Mouse (Mus musculus) heart, adult 2 months (tissue): Measurements from ENCODE around the gene Prcp. TPM values are rescaled to one million over a fixed set of nuclear protein-coding genes. Genes with fewer than 3 reads are reported as not detected.
"Not testable (repeated sequence)": the region's sequence is repeated elsewhere in the genome, so short reads cannot be mapped to it uniquely, and the experiment has no call there.

Experiments
- DNase-seq, 2 experiments: peaks; one replicate each; pipeline ENCODE4 v3.0.0; 2021
- H3K27ac ChIP-seq: fragments of 200-600 bp; 2 replicates; pipeline ENCODE4 v1.8.1; 2022
- H3K27me3 ChIP-seq: fragments of 200-500 bp; 2 replicates; pipeline ENCODE4 v1.6.1; 2012; ENCODE audit warnings: mild to moderate bottlenecking, low read length, inconsistent platforms, mixed read lengths; ENCODE audit not compliant: control insufficient read depth, insufficient read depth
- H3K36me3 ChIP-seq: fragments of 200-500 bp; 2 replicates; pipeline ENCODE4 v1.6.1; 2012; ENCODE audit warnings: low read length, inconsistent platforms; ENCODE audit not compliant: control insufficient read depth, insufficient read depth
- H3K4me1 ChIP-seq: fragments of 200-500 bp; 2 replicates; pipeline ENCODE4 v1.6.1; 2011; ENCODE audit warnings: low read length; ENCODE audit not compliant: control insufficient read depth, insufficient read depth
- H3K4me3 ChIP-seq: fragments of 200-600 bp; 2 replicates; pipeline ENCODE4 v1.8.1; 2022
- H3K79me2 ChIP-seq: fragments of 200-500 bp; replicated peaks from 2 replicates; pipeline ENCODE4 v1.6.1; 2012; ENCODE audit warnings: mild to moderate bottlenecking, inconsistent platforms, low read length, moderate library complexity, mixed read lengths; ENCODE audit not compliant: control insufficient read depth, insufficient read depth
- H3K9ac ChIP-seq: fragments of 200-500 bp; 2 replicates; pipeline ENCODE4 v1.6.1; 2012; ENCODE audit warnings: low read depth, mild to moderate bottlenecking, control low read depth, inconsistent platforms, low read length, mixed read lengths
- CTCF ChIP-seq: fragments of 200-600 bp; IDR thresholded peaks from 2 replicates; pipeline ENCODE4 v1.8.1; 2022; ENCODE audit warnings: antibody characterized with exemption, mild to moderate bottlenecking, moderate library complexity
- EP300 ChIP-seq: fragments of 200-500 bp; IDR thresholded peaks from 2 replicates; pipeline ENCODE4 v1.6.1; 2011; ENCODE audit warnings: low read depth, low read length, control low read depth; ENCODE audit not compliant: insufficient read depth
- POLR2A ChIP-seq: fragments of 200-500 bp; IDR thresholded peaks from 2 replicates; pipeline ENCODE4 v1.6.1; 2011; ENCODE audit warnings: mild to moderate bottlenecking, low read depth, low read length, control low read depth; ENCODE audit not compliant: insufficient read depth
- WGBS: fragments of 180-500 bp; shearing (Covaris S2); methylation state at CpG from one replicate; pipeline ENCODE4 v1.1.7; 2018; 5-methylcytosine and 5-hydroxymethylcytosine counted together
- intact Hi-C: fragments of 180-260 bp; cut with DNase I; formaldehyde crosslinking; loops from one replicate; pipeline ENCODE4 v1.15.1; 2025
- polyA plus RNA-seq: library from polyadenylated mRNA; depleted of rRNA; stranded (reverse); fragments of >200 nt; gene quantifications from 2 replicates; pipeline ENCODE4 v1.2.3, GENCODE M21; 2012
- total RNA-seq, 2 experiments: library from RNA; stranded (reverse); gene quantifications; 2 replicates each; pipeline ENCODE4 v1.2.3; 2021

Prcp gene
- total and polyA plus RNA-seq, 3 experiments = 10.1 to 13.2 (median 10.2) TPM

DNA sequence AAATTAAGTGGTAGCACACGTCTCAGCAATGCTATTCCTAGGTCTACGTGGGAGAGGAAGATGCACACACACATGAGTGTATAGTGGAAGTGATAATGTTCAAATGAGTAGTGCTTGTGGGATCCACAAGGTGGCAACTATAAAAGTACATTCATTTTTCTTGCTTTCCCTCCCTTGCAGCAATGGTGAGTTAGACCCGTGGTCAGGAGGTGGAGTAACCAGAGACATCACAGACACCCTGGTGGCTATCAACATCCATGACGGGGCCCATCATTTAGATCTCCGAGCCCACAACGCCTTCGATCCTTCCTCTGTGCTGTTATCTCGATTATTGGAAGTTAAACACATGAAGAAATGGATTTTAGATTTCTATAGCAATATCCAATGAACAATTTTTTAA, 58.5 kb downstream of the Prcp start:
- H3K79me2 ChIP-seq = no peaks in the 10 kb centered on the region
- H3K36me3 ChIP-seq = peaks cover 3% of the 10 kb centered on the region; the same call in 1 of the 2 replicates
- TF ChIP-seq POLR2A = no peak
- no peak for TF ChIP-seq EP300
- TF ChIP-seq CTCF = no peak
- WGBS = 82% methylated on average over 8 of the region's 8 CpGs
- intact Hi-C loops = loop anchor here (5.0 kb wide), 1 partner anchor 35 kb away; no protein-coding TSS in a partner anchor
- H3K4me1 ChIP-seq = no peaks in the 10 kb centered on the region; the same call in 1 of the 2 replicates
- DNase-seq = no peak
- H3K27ac ChIP-seq = no peak overlapping the region
- no peaks in the 10 kb centered on the region for H3K27me3 ChIP-seq
- no peak overlapping the region for H3K4me3 ChIP-seq
- H3K9ac ChIP-seq = no peak overlapping the region

DNA sequence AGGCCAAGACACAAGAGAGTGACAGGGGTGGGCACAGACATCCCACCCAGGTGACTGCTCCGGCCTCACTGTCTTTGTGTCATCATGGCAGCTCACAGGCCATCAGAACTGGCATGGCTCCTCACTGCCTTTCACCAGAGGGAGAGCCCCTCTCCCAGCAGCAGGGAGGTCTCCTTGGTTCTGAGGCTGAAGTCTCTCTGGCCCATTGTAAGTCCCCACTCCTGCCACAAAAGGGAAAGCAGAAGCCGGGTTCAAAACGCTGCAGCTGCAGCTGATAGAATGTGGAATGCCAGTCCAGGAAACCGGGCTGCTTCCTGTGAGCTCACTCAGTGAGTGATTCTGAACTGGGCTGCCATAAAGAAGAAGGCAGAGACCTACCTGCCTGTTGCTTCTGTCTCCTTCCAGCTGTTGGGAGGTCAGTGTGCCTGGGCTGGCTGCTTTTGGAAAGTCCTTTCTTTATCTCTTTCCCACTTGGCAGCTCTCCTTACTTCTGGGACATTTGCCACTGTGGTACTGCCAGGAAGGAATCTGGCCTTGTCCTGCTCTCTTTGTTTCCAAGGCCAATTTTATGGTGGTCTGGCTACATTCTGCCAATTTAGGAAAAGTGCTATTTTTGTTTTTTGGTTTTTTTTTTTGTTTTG, 59.2 kb downstream of the Prcp start:
- H3K36me3 ChIP-seq, H3K79me2 ChIP-seq, H3K27me3 ChIP-seq, H3K9ac ChIP-seq, H3K4me3 ChIP-seq, H3K4me1 ChIP-seq: not testable (repeated sequence)
- intact Hi-C loops = loop anchor here (5.0 kb wide), 1 partner anchor 34 kb away; no protein-coding TSS in a partner anchor
- DNase-seq = peak; percentile 52 to 67
- WGBS = 32% methylated on average over 4 of the region's 4 CpGs
- peak overlapping the region; percentile 21; the same call in 1 of the 2 replicates for H3K27ac ChIP-seq

DNA sequence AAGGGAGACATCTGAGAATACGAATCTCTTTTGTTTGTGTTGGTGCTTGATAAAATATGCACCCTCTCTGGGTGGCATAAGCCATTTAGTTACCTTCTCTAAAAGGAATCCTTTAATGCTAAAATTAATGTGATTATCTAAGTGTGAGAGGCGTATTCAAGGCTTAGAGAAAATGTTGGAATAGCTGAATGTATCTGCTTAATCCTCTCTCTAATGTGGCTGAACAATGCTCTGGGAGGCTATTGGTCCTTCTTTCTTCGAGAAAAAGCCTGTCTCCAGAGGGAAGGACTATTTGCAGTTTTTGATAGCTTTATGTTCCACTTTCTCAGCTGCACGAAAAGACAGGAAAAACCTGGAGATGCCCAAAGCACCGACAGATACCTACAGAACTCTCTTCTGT, 62.5 kb downstream of the Prcp start:
- intact Hi-C loops = no loop called here

DNA sequence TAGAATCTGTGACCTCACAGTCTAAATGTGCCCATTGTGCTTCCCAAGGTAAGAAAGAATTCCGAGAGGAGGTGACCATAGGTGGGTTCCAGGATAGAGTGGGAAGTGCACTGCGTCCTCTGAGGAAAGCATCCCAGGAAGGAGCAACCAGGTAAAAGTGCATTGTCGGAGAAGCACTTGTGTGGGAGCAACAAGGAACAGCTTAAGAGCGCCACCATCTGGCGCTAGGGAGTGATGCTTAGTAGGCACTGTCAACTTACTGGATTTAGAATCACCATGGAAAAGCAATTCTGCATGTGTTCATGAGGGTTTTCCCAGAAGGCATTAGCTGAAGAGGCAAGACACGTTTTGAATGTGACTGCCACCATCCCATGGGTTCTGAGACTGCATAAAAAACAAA, 63.7 kb downstream of the Prcp start:
- WGBS = 24% methylated on average over 6 of the region's 6 CpGs
- Histone ChIP-seq H3K4me3 (no peak overlapping the region), H3K36me3 (peaks cover 3% of the 10 kb centered on the region; the same call in 1 of the 2 replicates), H3K9ac (no peak overlapping the region), H3K4me1 (no peaks in the 10 kb centered on the region; the same call in 1 of the 2 replicates), H3K27me3 (no peaks in the 10 kb centered on the region), H3K79me2 (no peaks in the 10 kb centered on the region), H3K27ac (no peak overlapping the region)
- TF ChIP-seq POLR2A = no peak
- 0 out of 2 replicates have a peak, but pooled peaks have one; percentile 33 for TF ChIP-seq EP300
- peak; percentile 76 for TF ChIP-seq CTCF
- DNase-seq = peak; percentile 27 to 28
- intact Hi-C loops = no loop called here

More for the DNA sequence above, 62.5 kb downstream of the Prcp start:
- H3K36me3 ChIP-seq = peaks cover 3% of the 10 kb centered on the region; the same call in 1 of the 2 replicates
- DNase-seq = no peak
- WGBS = 72% methylated on average over 5 of the region's 5 CpGs
- no peaks in the 10 kb centered on the region; the same call in 1 of the 2 replicates for H3K4me1 ChIP-seq
- TF ChIP-seq POLR2A (no peak), EP300 (no peak), CTCF (no peak)
- H3K9ac ChIP-seq = no peak overlapping the region
- H3K27ac ChIP-seq = no peak overlapping the region
- no peak overlapping the region for H3K4me3 ChIP-seq
- H3K27me3 ChIP-seq = no peaks in the 10 kb centered on the region
- no peaks in the 10 kb centered on the region for H3K79me2 ChIP-seq

DNA sequence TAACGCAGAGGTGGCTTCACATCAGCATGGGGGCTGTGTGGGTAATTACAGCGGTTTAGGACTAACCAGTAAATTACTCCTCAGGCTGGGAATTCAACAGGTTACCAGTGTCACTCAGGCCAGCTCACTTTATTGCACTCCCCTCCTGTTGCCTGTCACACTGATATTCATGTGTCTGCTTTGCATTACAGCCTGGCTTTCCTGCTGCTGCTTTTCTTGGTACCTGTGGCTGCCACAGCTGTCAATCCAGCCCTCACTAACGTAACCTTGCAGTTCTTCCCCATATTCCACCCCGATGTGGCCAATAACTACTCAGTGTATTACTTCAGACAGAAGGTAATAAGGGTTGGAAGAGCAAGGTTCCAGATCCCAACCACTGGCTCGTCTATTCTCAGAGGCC, 65.5 kb downstream of the Prcp start:
- DNase-seq = no peak
- H3K4me1 ChIP-seq = no peaks in the 10 kb centered on the region
- no peak overlapping the region for H3K9ac ChIP-seq
- TF ChIP-seq CTCF (no peak), POLR2A (no peak), EP300 (no peak)
- intact Hi-C loops = no loop called here
- no peaks in the 10 kb centered on the region for H3K27me3 ChIP-seq
- no peak overlapping the region for H3K27ac ChIP-seq
- H3K36me3 ChIP-seq = no peaks in the 10 kb centered on the region
- no peak overlapping the region for H3K4me3 ChIP-seq
- 79% methylated on average over 5 of the region's 5 CpGs for WGBS
- H3K79me2 ChIP-seq = no peaks in the 10 kb centered on the region

DNA sequence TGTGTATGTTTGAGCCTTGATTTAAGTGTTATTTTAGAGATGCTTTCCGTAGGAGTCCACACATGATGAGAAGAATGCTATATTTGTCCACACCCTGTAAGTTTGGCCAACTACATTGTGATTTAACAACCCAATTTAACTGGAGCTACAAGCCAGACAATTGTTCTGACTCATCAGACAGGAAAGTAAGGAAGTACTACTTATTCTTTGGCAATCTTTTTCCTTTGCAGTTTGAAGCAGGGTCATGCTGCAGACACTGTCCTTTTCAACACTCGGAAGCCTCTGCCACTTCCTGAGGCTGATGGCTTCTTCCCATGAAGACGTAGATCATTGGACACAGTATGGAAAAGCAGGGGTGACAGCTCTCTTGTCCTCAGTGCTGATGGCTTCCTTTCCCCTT, 76.5 kb downstream of the Prcp start:
- WGBS = 26% methylated on average over 3 of the region's 3 CpGs
- no peaks in the 10 kb centered on the region for H3K36me3 ChIP-seq
- H3K27ac ChIP-seq = no peak overlapping the region; the same call in 1 of the 2 replicates
- TF ChIP-seq CTCF (no peak), EP300 (0 out of 2 replicates have a peak, but pooled peaks have one; percentile 55)
- peak in 1 of 2 experiments; percentile 24 for DNase-seq
- peaks cover 2% of the 10 kb centered on the region for H3K4me1 ChIP-seq
- H3K27me3 ChIP-seq = no peaks in the 10 kb centered on the region
- H3K4me3 ChIP-seq = no peak overlapping the region
- H3K79me2 ChIP-seq = no peaks in the 10 kb centered on the region
- intact Hi-C loops = no loop called here
- no peak overlapping the region for H3K9ac ChIP-seq
